Mouse (Mus musculus): ENCODE data around the gene Cd82.

The Cd82 gene

DNA sequence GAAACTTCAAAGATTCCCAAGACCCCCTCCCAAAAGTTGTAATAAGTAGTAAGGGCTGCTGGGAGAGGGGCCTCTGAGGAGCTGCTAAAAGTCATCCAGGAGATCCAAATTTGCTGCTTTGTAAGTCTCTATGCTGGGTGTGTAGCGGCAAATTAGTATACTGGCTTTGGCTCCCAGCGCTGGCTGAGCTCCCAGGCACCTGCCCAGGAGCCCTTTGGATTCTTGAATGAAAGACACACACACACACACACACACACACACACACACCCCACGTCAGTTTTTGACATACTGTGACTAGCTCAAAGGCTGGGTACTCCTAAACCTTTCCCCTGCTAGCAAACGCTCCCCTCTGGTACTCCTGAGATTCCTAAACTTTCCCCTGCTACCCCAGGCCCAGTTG lies 76.0 kb downstream of the Cd82 start:
- in situ Hi-C loops (cut with MboI; ENCODE audit: unreplicated experiment in 2 of 2), result loop anchor here in 1 of 2 experiments (25.0 kb wide), 1 partner anchor 275 kb away; no protein-coding TSS in a partner anchor

DNA sequence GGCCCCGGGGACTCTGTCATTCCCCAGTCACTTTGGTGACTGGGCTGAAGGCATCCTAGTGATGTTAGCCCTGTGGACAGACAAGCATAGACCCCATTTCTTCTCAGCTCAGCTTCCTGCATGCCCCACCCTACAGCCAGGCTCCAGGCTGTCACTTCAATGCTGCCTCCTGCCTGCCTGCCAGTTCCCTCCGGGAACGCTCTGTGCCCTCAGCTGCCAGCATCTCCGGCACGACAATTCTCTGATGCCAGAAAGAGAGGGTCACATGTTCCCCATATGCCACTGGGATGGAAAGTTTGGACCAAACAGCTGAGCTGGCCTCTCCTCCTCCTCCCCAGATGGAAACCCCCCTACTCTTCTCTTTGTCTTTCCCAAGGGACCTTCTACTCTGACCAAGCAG lies 79.1 kb downstream of the Cd82 start:
- in situ Hi-C loops (cut with MboI; ENCODE audit: unreplicated experiment in 2 of 2), result loop anchor here in 1 of 2 experiments (25.0 kb wide), 1 partner anchor 278 kb away; no protein-coding TSS in a partner anchor

GRCm38 (mm10) chr2:93380680-93381089 lies 82.3 kb downstream of the Cd82 start:
- in situ Hi-C loops (cut with MboI; ENCODE audit: unreplicated experiment in 2 of 2), result loop anchor here in 1 of 2 experiments (25.0 kb wide), 1 partner anchor 282 kb away; no protein-coding TSS in a partner anchor

DNA sequence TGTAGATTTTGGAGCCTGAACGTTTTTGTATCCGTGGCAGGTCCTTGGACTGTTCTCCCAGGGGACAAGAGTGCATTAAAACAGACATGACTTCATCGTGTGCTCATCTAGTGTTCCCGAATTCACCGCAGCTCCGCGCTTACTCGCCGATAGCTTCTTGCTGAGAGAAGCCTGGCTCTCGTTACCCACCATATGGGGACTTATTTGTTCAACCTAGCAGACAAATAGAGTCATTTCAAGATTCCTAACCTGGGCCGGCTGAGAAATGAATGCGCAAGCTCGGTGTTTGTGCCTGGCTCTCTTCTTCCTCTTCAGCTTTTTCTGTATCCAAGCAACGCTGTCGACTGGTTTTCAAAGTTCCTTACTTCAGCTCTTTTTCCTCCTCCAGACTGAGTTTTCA lies 85.1 kb downstream of the Cd82 start:
- in situ Hi-C loops (cut with MboI; ENCODE audit: unreplicated experiment in 2 of 2), result loop anchor here in 1 of 2 experiments (25.0 kb wide), 1 partner anchor 285 kb away; no protein-coding TSS in a partner anchor

- in situ Hi-C loops (cut with MboI; ENCODE audit: unreplicated experiment in 2 of 2), result loop anchor here in 1 of 2 experiments (25.0 kb wide), 1 partner anchor 285 kb away; no protein-coding TSS in a partner anchor
Observed at GRCm38 (mm10) chr2:93377157-93377556, 85.8 kb downstream of the Cd82 start.

- in situ Hi-C loops (cut with MboI; ENCODE audit: unreplicated experiment in 2 of 2), result no loop called here
Observed at GRCm38 (mm10) chr2:93372872-93373271, 90.1 kb downstream of the Cd82 start.

DNA sequence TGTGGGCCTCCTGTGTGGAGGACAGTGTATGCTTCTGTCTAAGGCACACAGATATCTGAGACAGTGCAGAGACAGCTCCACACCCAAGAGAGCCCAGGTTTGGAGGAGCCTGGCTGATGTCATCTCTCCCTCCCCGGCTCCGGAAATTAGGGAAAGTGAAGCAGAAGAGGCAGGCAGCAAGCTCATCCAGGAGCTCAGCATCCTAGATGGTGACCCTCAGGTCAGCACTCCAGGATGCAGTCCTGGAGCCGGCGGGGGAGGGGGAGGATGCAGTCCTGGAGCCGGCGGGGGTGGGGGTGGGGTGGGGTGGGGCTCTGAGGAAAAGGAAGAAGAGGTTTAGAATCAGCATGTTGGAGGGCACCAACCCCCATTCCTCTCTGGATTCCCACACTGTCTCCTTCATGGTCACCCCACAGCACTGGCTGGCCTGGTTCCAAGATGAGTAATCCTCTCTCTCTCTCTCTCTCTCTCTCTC lies 90.8 kb downstream of the Cd82 start:
- in situ Hi-C loops (cut with MboI; ENCODE audit: unreplicated experiment in 2 of 2), result no loop called here

Data from v-Abl transformed pro-B cells (cell line).